Mouse (Mus musculus): ENCODE results near the gene Clec3a. TPM values are rescaled to one million over a fixed set of nuclear protein-coding genes. Genes with fewer than 3 reads are reported as not detected.
A peak's percentile ranks its signal among the peaks of the same experiment; 100 is the strongest.

Clec3a gene
- total RNA-seq, 2 experiments from 2014 or later, result not detected

- no peak for ATAC-seq (ENCODE audit: poor library complexity, severe bottlenecking)
These were observed 38.1 kb downstream of the Clec3a start for GRCm38 (mm10) chr8:114455953-114456352.

GRCm38 (mm10) chr8:114458113-114458784, 40.4 kb downstream of the Clec3a start:
- no peak for ATAC-seq (ENCODE audit: poor library complexity, severe bottlenecking)

- ATAC-seq (ENCODE audit: poor library complexity, severe bottlenecking), result peak; percentile 65
These were observed 42.7 kb downstream of the Clec3a start for GRCm38 (mm10) chr8:114460600-114460999.

- ATAC-seq (ENCODE audit: poor library complexity, severe bottlenecking), result no peak
These were observed 44.7 kb downstream of the Clec3a start for GRCm38 (mm10) chr8:114462591-114462990.

DNA sequence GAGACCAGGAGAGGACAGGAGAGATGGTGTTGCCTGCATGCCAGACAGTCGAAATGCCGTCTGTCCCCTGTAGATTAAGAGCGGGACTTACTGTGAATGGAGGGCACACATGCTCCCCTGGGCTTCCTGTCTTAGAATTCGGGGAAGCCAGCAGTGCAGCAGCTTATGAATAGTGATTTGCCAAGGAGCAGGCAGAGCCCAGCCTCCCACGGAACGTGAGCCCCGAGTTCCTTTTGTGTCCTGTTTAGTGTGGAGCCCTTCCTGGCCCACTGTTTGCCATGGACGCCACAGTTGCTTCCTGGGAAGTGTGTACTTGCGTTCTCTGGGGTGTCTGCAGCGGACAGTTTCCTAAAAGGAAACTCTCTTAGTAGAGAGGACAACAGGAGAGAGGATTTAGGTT, 45.4 kb downstream of the Clec3a start:
- no peak for ATAC-seq (ENCODE audit: poor library complexity, severe bottlenecking)

- ATAC-seq (ENCODE audit: poor library complexity, severe bottlenecking), result no peak
These were observed 50.8 kb downstream of the Clec3a start for GRCm38 (mm10) chr8:114468526-114469207.

- ATAC-seq (ENCODE audit: poor library complexity, severe bottlenecking), result no peak
These were observed 51.3 kb downstream of the Clec3a start for GRCm38 (mm10) chr8:114469208-114469590.

DNA sequence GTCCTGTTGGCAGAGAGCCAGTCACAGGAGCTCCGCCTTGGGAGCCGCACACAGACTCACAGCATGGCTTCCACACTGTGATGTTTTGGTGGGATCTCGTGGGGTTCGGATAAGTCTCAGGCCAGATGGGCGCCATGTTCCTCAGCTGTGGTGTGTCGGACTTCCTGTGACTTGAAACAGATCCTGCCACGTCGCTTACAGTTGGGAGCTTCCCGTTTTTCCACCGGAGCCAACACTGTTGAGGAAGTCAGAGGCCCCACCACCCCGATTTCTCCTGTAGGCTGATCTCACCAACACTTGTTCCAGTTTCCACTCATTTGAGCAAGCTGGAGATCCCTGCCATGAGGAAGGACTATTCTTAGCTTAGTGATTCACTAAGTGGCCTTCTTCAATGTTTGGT, 55.7 kb downstream of the Clec3a start:
- no peak for ATAC-seq (ENCODE audit: poor library complexity, severe bottlenecking)

Other genes with a start within 250 kb of the Clec3a start
- gene Vat1l, start 212.5 kb upstream of the Clec3a start, total RNA-seq (2015), result not detected in 2 replicates
- not detected in 2 replicates for gene Vat1l, start 212.5 kb upstream of the Clec3a start, total RNA-seq (2017)
- gene Wwox, start 21.6 kb downstream of the Clec3a start, total RNA-seq (2015), result 5.4 and 6.8 TPM in 2 replicates
- 4.1 and 4.9 TPM in 2 replicates for gene Wwox, start 21.6 kb downstream of the Clec3a start, total RNA-seq (2017)